Mouse (Mus musculus) subcutaneous adipose tissue, adult 2 months (tissue): ENCODE measurements around the gene Cacng1. TPM values are rescaled to one million over a fixed set of nuclear protein-coding genes. Genes with fewer than 3 reads are reported as not detected.

Experiments used
- polyA plus RNA-seq: library from polyadenylated mRNA; depleted of rRNA; stranded (reverse); fragments of >200 nt; gene quantifications from 2 replicates; pipeline ENCODE4 v1.2.3, GENCODE M21; 2012; ENCODE audit warnings: low replicate concordance; rRNA removed

Gene Cacng1
- polyA plus RNA-seq: 0.36 TPM in 1 of 2 replicates, not detected in the other

GRCm38 (mm10) chr11:107716332-107716938 lies at the start of gene Cacng1:
Gene Cacng1, minus strand, starts transcription at chr11:107716522.

Other genes starting within 250 kb of the Cacng1 start
- gene Pitpnc1, start 245.8 kb downstream of the Cacng1 start, polyA plus RNA-seq: 6.0 and 6.3 TPM in 2 replicates
- 19.0 and 21.7 TPM in 2 replicates for gene Psmd12, start 237.0 kb downstream of the Cacng1 start, polyA plus RNA-seq
- gene Helz, start 168.6 kb downstream of the Cacng1 start, polyA plus RNA-seq: 11.9 and 16.6 TPM in 2 replicates
- 0.17 and 2.6 TPM in 2 replicates for gene Cacng4, start 78.0 kb upstream of the Cacng1 start, polyA plus RNA-seq
- gene Cacng5, start 198.5 kb upstream of the Cacng1 start, polyA plus RNA-seq: not detected in 2 replicates